Mouse (Mus musculus) embryonic fibroblast, embryonic 13.5 days (primary cell): ENCODE measurements around the gene Lrig2.

ENCODE experiments used
- CTCF ChIP-seq: IDR thresholded peaks from 2 replicates; pipeline ENCODE4 v1.5.1; 2011; ENCODE audit warnings: mild to moderate bottlenecking, control low read depth, low read length, moderate library complexity, borderline replicate concordance; ENCODE audit not compliant: insufficient read depth
- POLR2A ChIP-seq: IDR thresholded peaks from 2 replicates; pipeline ENCODE4 v1.6.1; 2011; ENCODE audit warnings: low read depth, mild to moderate bottlenecking, control low read depth, low read length, moderate library complexity

DNA sequence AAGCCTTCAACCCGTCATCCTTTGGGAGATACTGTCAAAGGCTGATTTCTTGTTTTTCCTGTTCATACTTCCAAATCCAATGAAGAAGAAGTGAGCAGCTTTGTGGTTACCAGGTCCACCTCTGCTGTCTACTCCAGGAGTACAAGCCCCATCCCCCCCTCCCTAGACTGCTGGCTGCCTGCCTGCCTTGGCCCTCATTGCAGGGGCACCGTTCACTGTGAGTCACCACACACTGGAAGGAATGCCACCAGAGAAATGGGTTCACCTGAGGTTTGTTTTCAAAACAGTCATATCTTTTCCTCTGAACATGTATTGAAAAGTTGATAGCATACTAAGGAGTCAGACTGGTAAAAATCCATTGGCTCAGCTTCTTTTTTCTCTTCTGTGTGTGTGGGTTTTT lies 110.5 kb downstream of the Lrig2 start:
- TF ChIP-seq CTCF (no peak), POLR2A (no peak)
